Mouse (Mus musculus): ENCODE data around the gene Arcn1.

DNA sequence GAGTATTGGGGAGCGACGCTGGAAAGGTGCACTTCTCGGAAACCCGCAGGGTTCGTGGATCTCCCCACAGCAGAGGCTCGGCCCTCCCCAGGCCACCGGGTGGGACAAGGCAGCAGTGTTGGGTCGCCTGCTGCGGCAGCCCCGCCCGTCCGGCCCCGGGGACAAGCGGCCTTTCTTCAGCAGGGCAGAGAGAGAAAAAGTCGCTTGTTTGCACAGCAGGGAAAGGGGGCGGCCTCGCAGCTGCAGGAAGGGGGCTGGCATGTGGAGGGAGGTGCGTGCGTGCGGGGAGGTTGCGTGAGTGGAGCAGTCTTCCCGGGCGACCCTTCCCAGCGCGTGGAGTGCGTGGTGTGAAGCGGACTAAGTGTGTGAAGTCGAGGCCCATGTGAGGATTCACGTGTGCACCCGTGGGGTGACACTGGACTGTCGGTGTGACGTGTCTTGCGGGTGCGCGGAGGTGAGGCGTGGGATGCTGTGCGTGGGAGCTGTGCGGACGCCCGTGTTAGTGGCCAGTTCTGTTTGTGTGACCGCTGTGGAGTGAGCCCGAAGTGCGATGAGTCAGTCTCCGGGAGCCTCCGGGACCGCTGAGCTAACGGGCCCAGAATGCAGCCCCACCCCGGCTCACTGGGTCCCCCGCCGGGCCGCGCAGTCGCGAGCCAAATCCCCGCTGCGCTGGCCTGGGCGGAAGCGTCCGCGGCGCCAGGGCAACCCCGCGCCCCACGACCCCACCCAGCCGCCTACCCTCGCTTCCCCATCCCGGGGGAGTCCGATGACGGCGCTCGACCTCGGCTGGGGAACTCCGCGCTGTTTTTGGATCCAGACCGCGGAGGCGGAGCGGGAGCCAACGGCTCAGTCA lies 33.7 kb downstream of the Arcn1 start:
- no peak for TF ChIP-seq CTCF (IDR thresholded peaks at IDR 0.05)
- TF ChIP-seq EP300 (IDR thresholded peaks at IDR 0.05), result no peak
